Mouse (Mus musculus) olfactory bulb, adult 2 months (tissue): ENCODE measurements around the gene Rcor1. TPM values are rescaled to one million over a fixed set of nuclear protein-coding genes. Genes with fewer than 3 reads are reported as not detected.

Experiments used
- H3K27ac ChIP-seq: fragments of 200-500 bp; 2 replicates; pipeline ENCODE4 v1.5.1; 2012; ENCODE audit warnings: low read depth, low read length; ENCODE audit not compliant: insufficient read depth
- H3K4me1 ChIP-seq: fragments of 200-500 bp; 2 replicates; pipeline ENCODE4 v1.6.1; 2012; ENCODE audit warnings: low read length; ENCODE audit not compliant: control insufficient read depth, insufficient read depth
- H3K4me3 ChIP-seq: fragments of 200-500 bp; 2 replicates; pipeline ENCODE4 v1.5.1; 2012; ENCODE audit warnings: mild to moderate bottlenecking, low read depth, low read length, moderate library complexity; ENCODE audit not compliant: insufficient read depth
- CTCF ChIP-seq: fragments of 200-500 bp; IDR thresholded peaks from 2 replicates; pipeline ENCODE4 v1.5.1; 2012; ENCODE audit warnings: low read depth, mild to moderate bottlenecking, low read length, moderate library complexity; ENCODE audit not compliant: insufficient read depth
- POLR2A ChIP-seq: fragments of 200-500 bp; IDR thresholded peaks from 2 replicates; pipeline ENCODE4 v1.6.1; 2012; ENCODE audit warnings: mild to moderate bottlenecking, low read depth, low read length, moderate library complexity; ENCODE audit not compliant: insufficient read depth
- WGBS: fragments of 180-500 bp; shearing (Covaris S2); methylation state at CpG from one replicate; pipeline ENCODE4 v1.1.7; 2018; 5-methylcytosine and 5-hydroxymethylcytosine counted together
- polyA plus RNA-seq: library from polyadenylated mRNA; stranded (reverse); fragments of >200 nt; gene quantifications from 2 replicates; pipeline ENCODE4 v1.2.4, GENCODE M21; 2012; ENCODE audit warnings: low replicate concordance; ENCODE audit not compliant: missing spikeins, insufficient read depth, insufficient read length

Rcor1 gene
- polyA plus RNA-seq, 1 experiment, result not detected

DNA sequence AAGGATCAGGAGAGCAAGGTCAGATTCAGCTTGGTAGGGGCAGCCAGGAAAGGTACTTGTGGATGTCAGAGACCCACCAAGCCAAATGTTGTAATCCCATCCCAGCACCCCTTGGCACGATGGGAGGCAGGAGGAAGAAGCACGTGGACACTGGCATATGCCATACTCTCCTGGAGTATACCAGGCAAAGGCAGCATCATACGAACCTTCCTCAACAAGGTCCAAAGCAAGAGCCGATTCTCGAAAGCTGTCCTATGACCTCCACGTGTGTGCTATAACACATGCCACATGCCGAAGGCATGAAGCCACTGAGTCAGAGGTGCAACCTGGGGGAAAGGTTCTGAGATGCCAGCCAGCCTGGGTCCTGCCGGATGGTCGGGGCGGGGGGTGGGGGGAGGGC lies 121.7 kb downstream of the Rcor1 start:
- TF ChIP-seq POLR2A, result no peak
- TF ChIP-seq CTCF, result no peak
- Histone ChIP-seq H3K4me3 (no peak overlapping the region), H3K27ac (no peak overlapping the region), H3K4me1 (peaks cover 25% of the 10 kb centered on the region)
- 95% methylated on average over 10 of the region's 10 CpGs for WGBS

DNA sequence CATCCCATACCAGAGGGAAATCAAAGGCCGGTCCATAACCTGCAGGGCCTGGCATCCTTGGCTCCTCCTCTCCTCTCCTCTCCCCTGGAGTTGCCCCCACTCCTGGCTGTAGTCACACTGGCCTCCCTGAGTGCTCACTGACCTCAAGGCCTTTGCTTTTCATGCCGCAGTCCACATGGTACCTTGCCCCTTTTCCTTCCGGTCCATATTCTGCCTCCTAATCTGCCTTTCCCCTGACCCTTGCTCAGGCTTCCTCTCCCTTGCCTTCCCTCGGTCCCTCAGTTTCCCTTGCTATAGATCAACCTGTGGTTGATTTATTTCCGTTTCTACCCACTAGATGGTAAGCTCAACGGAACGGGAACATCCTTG lies 122.8 kb downstream of the Rcor1 start:
- Histone ChIP-seq H3K4me1 (peaks cover 26% of the 10 kb centered on the region), H3K4me3 (peak overlapping the region; percentile 35; the same call in 1 of the 2 replicates), H3K27ac (peak overlapping the region; percentile 52)
- WGBS, result 34% methylated on average over 7 of the region's 7 CpGs
- TF ChIP-seq CTCF, result no peak
- no peak for TF ChIP-seq POLR2A

DNA sequence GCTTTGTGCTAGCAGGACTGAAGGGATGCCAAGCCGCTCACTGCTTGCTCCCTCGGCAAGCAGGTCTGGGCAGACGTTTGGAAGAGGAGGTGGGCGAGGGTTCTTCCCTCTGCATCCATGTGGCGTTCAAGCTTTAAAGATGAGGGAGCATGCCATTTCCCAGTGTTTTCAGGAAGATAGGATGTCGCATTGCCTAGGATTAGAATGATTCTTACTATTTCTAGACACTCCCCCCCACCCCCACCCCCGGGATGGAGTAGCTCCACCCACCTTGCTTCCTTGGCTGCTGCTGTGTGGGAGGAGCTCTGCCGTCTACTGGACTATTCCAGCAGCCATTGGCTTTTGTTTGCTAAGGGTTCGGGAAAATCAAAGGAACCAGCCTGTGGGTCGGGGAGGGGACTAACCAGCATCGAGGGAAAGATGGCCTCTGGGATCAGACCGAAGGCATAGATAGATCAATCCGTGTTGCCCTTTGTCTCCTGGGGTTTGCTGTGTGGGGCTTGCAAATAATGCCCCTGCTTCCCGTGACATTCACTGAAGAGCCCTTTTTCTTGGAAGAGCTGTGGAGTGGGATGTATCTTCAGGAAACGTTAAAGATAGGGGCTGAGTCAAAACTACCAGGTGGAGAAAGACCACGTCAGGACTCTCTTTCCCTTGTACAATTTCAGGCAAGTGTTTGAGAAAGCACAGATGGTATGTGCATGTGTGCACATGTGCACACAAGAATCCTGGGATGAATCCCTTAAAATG lies 123.3 kb downstream of the Rcor1 start:
- Histone ChIP-seq H3K27ac (peak overlapping the region; percentile 73), H3K4me1 (peaks cover 26% of the 10 kb centered on the region), H3K4me3 (peak overlapping the region; percentile 35)
- TF ChIP-seq CTCF, result no peak
- TF ChIP-seq POLR2A, result peak; percentile 22; the same call in 1 of the 2 replicates
- 3% methylated on average over 16 of the region's 16 CpGs for WGBS

DNA sequence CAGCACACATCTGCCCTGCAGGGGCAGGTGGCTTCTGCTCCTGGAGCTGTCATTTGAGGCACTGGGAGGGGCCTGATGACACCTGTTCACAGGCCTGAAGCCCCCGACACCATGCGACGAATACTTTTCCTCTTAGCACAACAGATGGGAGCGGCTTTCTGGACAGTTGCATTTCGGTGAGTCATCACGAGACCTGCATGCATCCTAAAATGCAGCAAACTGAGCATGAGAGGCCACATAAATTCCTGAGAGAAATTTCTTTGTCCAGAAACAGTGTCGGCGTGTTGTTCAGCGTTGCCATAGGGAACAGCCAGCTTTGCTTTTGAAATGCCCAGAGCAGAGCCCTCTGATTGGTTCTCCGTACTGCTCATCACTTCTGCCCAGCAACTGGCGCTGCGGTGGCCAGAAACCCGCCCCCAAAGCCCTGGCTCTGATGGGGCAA lies 125.2 kb downstream of the Rcor1 start:
- WGBS, result under 1% methylated on average over 13 of the region's 13 CpGs
- TF ChIP-seq POLR2A (no peak), CTCF (no peak)
- Histone ChIP-seq H3K4me3 (peak overlapping the region; percentile 45), H3K27ac (peak overlapping the region; percentile 32), H3K4me1 (peaks cover 28% of the 10 kb centered on the region)

DNA sequence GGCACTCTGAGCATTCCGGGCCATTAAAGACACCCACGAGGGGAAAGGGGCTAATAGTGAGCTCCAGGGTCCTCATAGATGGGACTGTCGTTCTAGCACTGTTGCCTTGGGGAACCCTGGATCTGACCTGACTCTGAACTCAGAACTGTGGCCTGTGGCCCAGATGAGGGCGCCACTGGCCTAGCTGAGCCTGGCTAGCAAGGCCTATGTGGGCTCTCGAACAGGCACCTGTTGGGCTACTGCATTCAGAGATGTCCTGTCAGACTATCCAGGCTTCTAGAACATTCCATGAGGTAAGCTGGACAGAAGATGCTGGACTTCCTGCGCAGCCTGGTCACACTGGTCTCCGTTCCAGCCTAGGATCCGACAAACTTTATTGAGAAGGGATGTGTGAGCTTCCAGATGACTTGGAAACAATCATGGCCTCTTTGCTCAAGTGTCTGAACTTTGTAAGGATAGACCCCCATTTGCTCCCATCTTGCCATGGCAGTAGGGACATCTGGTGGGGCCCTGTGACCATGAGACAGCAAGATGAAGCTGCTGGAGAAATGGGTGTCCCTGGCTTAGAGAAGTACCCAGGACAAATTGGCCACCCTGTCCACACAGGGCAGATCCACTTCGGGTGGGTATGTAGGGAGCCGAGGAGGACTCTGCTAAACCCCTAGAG lies 126.1 kb downstream of the Rcor1 start:
- TF ChIP-seq CTCF (peak; percentile 10; the same call in 1 of the 2 replicates), POLR2A (no peak)
- H3K27ac ChIP-seq, result peak overlapping the region; percentile 22
- peak overlapping the region; percentile 88 for H3K4me3 ChIP-seq
- WGBS, result 61% methylated on average over 10 of the region's 10 CpGs
- H3K4me1 ChIP-seq, result peaks cover 28% of the 10 kb centered on the region

Other genes starting within 250 kb of the Rcor1 start
- not detected in 2 replicates for gene Mok, start 198.4 kb upstream of the Rcor1 start, polyA plus RNA-seq
- gene Zfp839, start 189.1 kb upstream of the Rcor1 start, polyA plus RNA-seq, result not detected in 2 replicates
- not detected in 2 replicates for gene Cinp, start 150.2 kb upstream of the Rcor1 start, polyA plus RNA-seq
- not detected in 2 replicates for gene Tecpr2, start 150.1 kb upstream of the Rcor1 start, polyA plus RNA-seq
- not detected in 2 replicates for gene Ankrd9, start 60.3 kb upstream of the Rcor1 start, polyA plus RNA-seq
- gene Traf3, start 127.0 kb downstream of the Rcor1 start, polyA plus RNA-seq, result not detected in 2 replicates
- gene 4930595D18Rik, start 145.1 kb downstream of the Rcor1 start, polyA plus RNA-seq, result not detected in 2 replicates
- not detected in 2 replicates for gene Amn, start 231.7 kb downstream of the Rcor1 start, polyA plus RNA-seq